Mouse (Mus musculus) CH12.LX (cell line): ENCODE measurements around the gene Dnajc6. TPM values are rescaled to one million over a fixed set of nuclear protein-coding genes. Genes with fewer than 3 reads are reported as not detected.

Experiments
- DNase-seq: peaks from one replicate; pipeline ENCODE4 v3.0.0-alpha.2; 2013; ENCODE audit errors: extremely low read depth
- H3K27ac ChIP-seq: 2 replicates; pipeline ENCODE4 v1.5.1; 2012; ENCODE audit warnings: low read depth, mild to moderate bottlenecking, control low read depth, moderate library complexity; ENCODE audit not compliant: insufficient read depth
- H3K27me3 ChIP-seq: replicated peaks from 2 replicates; pipeline ENCODE3; 2012; ENCODE audit warnings: inconsistent platforms
- H3K36me3 ChIP-seq, 2 experiments: replicated peaks in 1 of 2; 2 replicates each; pipeline versions ENCODE3 to v1.6.1; 2012; ENCODE audit warnings: inconsistent platforms in 1 of 2, low read length in 1 of 2, mild to moderate bottlenecking in 1 of 2, mixed read lengths in 1 of 2, moderate library complexity in 1 of 2; ENCODE audit not compliant: control insufficient read depth in 1 of 2, insufficient read depth in 1 of 2
- H3K4me1 ChIP-seq, 2 experiments: 2 replicates each; pipeline ENCODE4 v1.6.1; 2012; ENCODE audit warnings: inconsistent platforms in 1 of 2, moderate library complexity in 1 of 2; ENCODE audit not compliant: insufficient read depth in 2 of 2, control insufficient read depth in 1 of 2
- H3K4me2 ChIP-seq: 2 replicates; pipeline ENCODE4 v1.6.1; 2012; ENCODE audit warnings: low read depth, mild to moderate bottlenecking, control low read depth; ENCODE audit not compliant: poor library complexity, insufficient read depth, severe bottlenecking
- H3K4me3 ChIP-seq, 3 experiments: fragments of 150-350 bp in 1 of 3; sonication (generic) in 1 of 3; replicated peaks in 1 of 3; 2 replicates each; pipeline versions ENCODE3 to v1.5.1; 2011 to 2012; ENCODE audit warnings: low read depth in 2 of 3, low read length in 2 of 3, mild to moderate bottlenecking in 2 of 3, moderate library complexity in 2 of 3, control low read depth in 1 of 3, improper control_type of control experiment in 1 of 3, inconsistent platforms in 1 of 3, mixed read lengths in 1 of 3; ENCODE audit not compliant: poor library complexity in 1 of 3
- H3K79me2 ChIP-seq: replicated peaks from 2 replicates; pipeline ENCODE4 v1.6.1; 2012; ENCODE audit warnings: mild to moderate bottlenecking, moderate library complexity; ENCODE audit not compliant: control insufficient read depth, poor library complexity, insufficient read depth, severe bottlenecking; ENCODE audit errors: extremely low read depth
- H3K9ac ChIP-seq: 2 replicates; pipeline ENCODE4 v1.6.1; 2012; ENCODE audit warnings: low read depth, mild to moderate bottlenecking, control low read depth, moderate library complexity; ENCODE audit not compliant: insufficient read depth
- H3K9me3 ChIP-seq: replicated peaks from 2 replicates; pipeline ENCODE3; 2012; ENCODE audit warnings: low read length, inconsistent platforms, mixed read lengths
- CHD1 ChIP-seq: IDR thresholded peaks from 2 replicates; pipeline ENCODE4 v1.6.1; 2012; ENCODE audit warnings: low read depth, low read length, improper control_type of control experiment, inconsistent platforms
- CHD2 ChIP-seq: IDR thresholded peaks from 2 replicates; pipeline ENCODE4 v1.6.1; 2011; ENCODE audit warnings: low read length, improper control_type of control experiment
- CTCF ChIP-seq, 2 experiments: IDR thresholded peaks in 1 of 2; conservative IDR thresholded peaks in 1 of 2; 2 replicates each; pipeline ENCODE4 v1.5.1; 2011 to 2012; ENCODE audit warnings: low read depth in 2 of 2, low read length in 2 of 2, improper control_type of control experiment in 1 of 2, inconsistent platforms in 1 of 2, mild to moderate bottlenecking in 1 of 2, moderate library complexity in 1 of 2
- E2F4 ChIP-seq: IDR thresholded peaks from 2 replicates; pipeline ENCODE4 v1.6.1; 2011; ENCODE audit warnings: low read depth, low read length, improper control_type of control experiment; ENCODE audit not compliant: insufficient replicate concordance
- EP300 ChIP-seq: IDR thresholded peaks from 2 replicates; pipeline ENCODE4 v1.6.1; 2011; ENCODE audit warnings: low read length, improper control_type of control experiment
- ETS1 ChIP-seq: conservative IDR thresholded peaks from 2 replicates; pipeline ENCODE4 v1.6.1; 2012; ENCODE audit warnings: low read depth, mild to moderate bottlenecking, inconsistent platforms, low read length, improper control_type of control experiment, moderate library complexity
- GABPA ChIP-seq: IDR thresholded peaks from 2 replicates; pipeline ENCODE4 v1.6.1; 2012; ENCODE audit warnings: low read depth, low read length, improper control_type of control experiment, inconsistent platforms; ENCODE audit not compliant: insufficient replicate concordance
- HCFC1 ChIP-seq: IDR thresholded peaks from 2 replicates; pipeline ENCODE4 v1.6.1; 2012; ENCODE audit warnings: low read depth, mild to moderate bottlenecking, inconsistent platforms, low read length, improper control_type of control experiment
- IRF4 ChIP-seq: IDR thresholded peaks from 2 replicates; pipeline ENCODE4 v1.6.1; 2014; ENCODE audit warnings: low read depth, mild to moderate bottlenecking, inconsistent platforms, low read length, improper control_type of control experiment
- JUN ChIP-seq: IDR thresholded peaks from 2 replicates; pipeline ENCODE4 v1.6.1; 2011; ENCODE audit warnings: low read depth, mild to moderate bottlenecking, low read length, improper control_type of control experiment, moderate library complexity; ENCODE audit not compliant: insufficient read depth
- JUND ChIP-seq: conservative IDR thresholded peaks from 2 replicates; pipeline ENCODE4 v1.6.1; 2011; ENCODE audit warnings: low read depth, low read length, improper control_type of control experiment
- KAT2A ChIP-seq: IDR thresholded peaks from 2 replicates; pipeline ENCODE4 v1.6.1; 2012; ENCODE audit warnings: low read length, improper control_type of control experiment, inconsistent platforms; ENCODE audit not compliant: insufficient replicate concordance
- MAFK ChIP-seq: IDR thresholded peaks from 2 replicates; pipeline ENCODE4 v1.6.1; 2011; ENCODE audit warnings: low read length, improper control_type of control experiment; ENCODE audit not compliant: insufficient replicate concordance
- MYC ChIP-seq: IDR thresholded peaks from 2 replicates; pipeline ENCODE4 v1.6.1; 2011; ENCODE audit warnings: low read depth, mild to moderate bottlenecking, improper control_type of control experiment, low read length
- NRF1 ChIP-seq: IDR thresholded peaks from 2 replicates; pipeline ENCODE4 v1.6.1; 2014; ENCODE audit warnings: low read depth, mild to moderate bottlenecking, inconsistent platforms, low read length, improper control_type of control experiment, moderate library complexity
- RAD21 ChIP-seq: IDR thresholded peaks from 2 replicates; pipeline ENCODE4 v1.6.1; 2011; ENCODE audit warnings: low read depth, mild to moderate bottlenecking, low read length, improper control_type of control experiment, moderate library complexity
- RCOR1 ChIP-seq: conservative IDR thresholded peaks from 2 replicates; pipeline ENCODE4 v1.6.1; 2012; ENCODE audit warnings: low read depth, mild to moderate bottlenecking, inconsistent platforms, low read length, improper control_type of control experiment
- SIN3A ChIP-seq: IDR thresholded peaks from 2 replicates; pipeline ENCODE4 v1.6.1; 2012; ENCODE audit warnings: low read length, improper control_type of control experiment, inconsistent platforms
- SMC3 ChIP-seq: IDR thresholded peaks from 2 replicates; pipeline ENCODE4 v1.6.1; 2011; ENCODE audit warnings: low read depth, low read length, improper control_type of control experiment
- TBP ChIP-seq: conservative IDR thresholded peaks from 2 replicates; pipeline ENCODE4 v1.6.1; 2011; ENCODE audit warnings: low read depth, low read length, improper control_type of control experiment
- TCF12 ChIP-seq: IDR thresholded peaks from 2 replicates; pipeline ENCODE4 v1.6.1; 2014; ENCODE audit warnings: low read depth, mild to moderate bottlenecking, inconsistent platforms, low read length, improper control_type of control experiment
- USF1 ChIP-seq: IDR thresholded peaks from 2 replicates; pipeline ENCODE4 v1.6.1; 2014; ENCODE audit warnings: low read depth, mild to moderate bottlenecking, inconsistent platforms, low read length, improper control_type of control experiment
- USF2 ChIP-seq: conservative IDR thresholded peaks from 2 replicates; pipeline ENCODE4 v1.6.1; 2011; ENCODE audit warnings: low read depth, low read length, improper control_type of control experiment
- ZC3H11A ChIP-seq: IDR thresholded peaks from 2 replicates; pipeline ENCODE4 v1.6.1; 2012; ENCODE audit warnings: low read depth, mild to moderate bottlenecking, inconsistent platforms, low read length, improper control_type of control experiment
- ZKSCAN1 ChIP-seq: IDR thresholded peaks from 2 replicates; pipeline ENCODE4 v1.6.1; 2012; ENCODE audit warnings: low read depth, inconsistent platforms, low read length, improper control_type of control experiment, borderline replicate concordance
- ZMIZ1 ChIP-seq: IDR thresholded peaks from 2 replicates; pipeline ENCODE4 v1.6.1; 2012; ENCODE audit warnings: low read depth, mild to moderate bottlenecking, inconsistent platforms, low read length, improper control_type of control experiment
- dilution Hi-C: fragments of 300-500 bp; cut with MboI; formaldehyde crosslinking; loops from 2 replicates; pipeline ENCODE4 v1.14.3; 2020; ENCODE audit warnings: low sequenced_read_pairs; ENCODE audit not compliant: extremely low pct_unique_long_range_greater_than_20kb, extremely low pct_ligation_motif_present
- in situ Hi-C: fragments of 300-500 bp; cut with MboI; formaldehyde crosslinking; loops from 3 replicates; pipeline ENCODE4 v1.14.3; 2019; ENCODE audit warnings: low sequenced_read_pairs, low pct_ligation_motif_present, low pct_unique_long_range_greater_than_20kb, mixed read lengths
- polyA plus RNA-seq: library from polyadenylated mRNA; unstranded; fragments of >175 nt; gene quantifications from 2 replicates; pipeline ENCODE4 v1.2.1, GENCODE M21; 2012; ENCODE audit warnings: low read depth; ENCODE audit not compliant: insufficient read length
- total RNA-seq, 2 experiments: library from RNA; depleted of rRNA; stranded (reverse); fragments of 300-350 nt in 1 of 2; fragments of >200 nt in 1 of 2; gene quantifications; 2 replicates each; pipeline ENCODE4 v1.2.3; 2012 to 2014

Dnajc6 gene
- total and polyA plus RNA-seq, 3 experiments = not detected

DNA sequence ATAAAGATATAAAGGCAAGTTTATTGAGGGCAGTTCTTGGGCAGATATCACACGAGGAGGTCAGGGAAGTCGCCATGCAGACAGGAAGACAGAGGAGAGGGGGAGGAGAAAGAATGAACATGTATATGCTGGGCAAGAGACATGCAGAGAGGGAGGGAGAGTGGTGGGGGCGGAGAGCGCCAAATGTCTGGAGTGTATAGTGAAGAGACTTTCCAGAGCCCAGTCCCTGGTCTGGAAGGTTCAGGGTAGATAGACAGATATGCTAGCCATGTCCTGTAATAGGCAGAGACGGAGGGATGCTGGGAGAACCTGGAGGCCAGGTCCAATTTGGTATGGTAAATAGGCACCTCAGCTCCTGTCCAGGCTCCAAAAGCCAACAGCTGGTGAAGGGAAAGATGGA, 83.1 kb downstream of the Dnajc6 start:
- no peak overlapping the region for H3K4me3 ChIP-seq
- H3K4me1 ChIP-seq = 0 out of 4 replicates have a peak, but pooled peaks cover 0 to 2% of the 10 kb centered on the region in 2 experiments
- H3K4me2 ChIP-seq = no peak overlapping the region
- no peak overlapping the region for H3K9ac ChIP-seq
- in situ Hi-C loops (no loop called here), dilution Hi-C loops (no loop called here)
- H3K9me3 ChIP-seq = no peaks in the 10 kb centered on the region
- no peaks in the 10 kb centered on the region for H3K36me3 ChIP-seq
- no peaks in the 10 kb centered on the region for H3K27me3 ChIP-seq
- no peak overlapping the region for H3K27ac ChIP-seq
- no peak for DNase-seq
- TF ChIP-seq MYC = no peak
- no peak for TF ChIP-seq GABPA
- no peak for TF ChIP-seq ZMIZ1
- no peak for TF ChIP-seq ZC3H11A
- no peak for TF ChIP-seq E2F4
- TF ChIP-seq IRF4 = no peak
- no peak for TF ChIP-seq TBP
- TF ChIP-seq CHD2 = no peak
- no peak for TF ChIP-seq USF1
- no peak for TF ChIP-seq KAT2A
- no peak for TF ChIP-seq RAD21
- TF ChIP-seq HCFC1 = no peak
- TF ChIP-seq CTCF (conservative IDR thresholded peaks at IDR 0.05 in 1 of 2, IDR thresholded peaks at IDR 0.05 in 1 of 2; ENCODE audit: low read depth in 2 of 2, low read length in 2 of 2) = no peak
- TF ChIP-seq NRF1 = no peak
- TF ChIP-seq MAFK = no peak
- no peak for TF ChIP-seq JUN
- no peak for TF ChIP-seq TCF12
- no peaks in the 10 kb centered on the region for H3K79me2 ChIP-seq

DNA sequence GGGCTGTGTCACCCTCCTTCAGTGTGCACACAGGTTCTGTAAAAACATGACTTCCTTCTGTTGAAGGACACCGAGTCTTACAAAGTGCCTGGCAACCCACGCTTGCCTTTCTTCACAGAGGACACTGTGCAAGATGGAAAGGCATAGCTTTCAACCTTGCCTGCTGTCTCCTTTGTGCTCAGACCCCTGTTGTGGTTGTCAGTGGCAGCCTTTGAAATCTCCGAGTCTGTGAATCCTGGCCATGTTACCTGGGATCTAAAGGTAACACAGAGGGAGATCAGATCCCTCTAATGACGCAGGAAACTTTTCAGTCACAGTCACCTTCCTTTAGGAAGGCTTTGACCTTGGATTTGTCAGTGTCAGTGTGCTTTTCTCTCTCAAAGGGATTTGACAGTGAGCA, 84.7 kb downstream of the Dnajc6 start:
- TF ChIP-seq USF2 (no peak), RAD21 (no peak), SMC3 (no peak), HCFC1 (no peak), CTCF (conservative IDR thresholded peaks at IDR 0.05 in 1 of 2, IDR thresholded peaks at IDR 0.05 in 1 of 2; ENCODE audit: low read depth in 2 of 2, low read length in 2 of 2) (no peak), ETS1 (no peak), RCOR1 (no peak), EP300 (no peak), CHD1 (no peak), JUND (no peak), MAFK (no peak), ZMIZ1 (no peak), SIN3A (no peak), ZKSCAN1 (no peak)
- H3K27me3 ChIP-seq = no peaks in the 10 kb centered on the region
- no peaks in the 10 kb centered on the region for H3K36me3 ChIP-seq
- in situ Hi-C loops = no loop called here
- no peak overlapping the region for H3K4me2 ChIP-seq
- H3K79me2 ChIP-seq = no peaks in the 10 kb centered on the region
- DNase-seq = no peak
- peaks cover 0 to 2% of the 10 kb centered on the region in 2 experiments; a peak in 1 of 4 replicates for H3K4me1 ChIP-seq
- no peaks in the 10 kb centered on the region for H3K9me3 ChIP-seq
- dilution Hi-C loops = no loop called here
- H3K4me3 ChIP-seq = no peak overlapping the region
- no peak overlapping the region for H3K9ac ChIP-seq
- no peak overlapping the region for H3K27ac ChIP-seq
